Mouse (Mus musculus) layer of hippocampus, adult 9-11 months (tissue): ENCODE data around the gene St8sia1.

Experiments used
- DNase-seq: peaks from one replicate; pipeline ENCODE4 v3.0.0; 2022

St8sia1 gene

DNA sequence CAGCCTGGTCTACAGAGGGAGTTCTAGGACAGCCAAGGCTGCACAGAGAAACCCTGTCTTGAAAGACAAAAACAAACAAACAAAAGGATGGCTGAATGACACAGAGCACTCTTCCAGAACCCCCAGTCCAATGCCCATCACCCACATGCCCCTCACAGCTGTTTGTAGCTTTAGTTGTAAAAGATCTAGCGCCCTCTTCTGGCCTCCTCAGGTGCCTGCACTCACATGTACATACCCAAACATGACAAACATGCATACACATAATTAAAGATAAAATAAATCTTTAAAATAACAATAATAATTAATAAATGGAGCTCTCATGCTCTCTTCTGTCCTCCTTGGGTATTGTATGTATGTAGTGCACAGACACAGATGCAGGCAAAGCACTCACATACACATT is 13.0 kb upstream of the St8sia1 start:
- DNase-seq = no peak

DNA sequence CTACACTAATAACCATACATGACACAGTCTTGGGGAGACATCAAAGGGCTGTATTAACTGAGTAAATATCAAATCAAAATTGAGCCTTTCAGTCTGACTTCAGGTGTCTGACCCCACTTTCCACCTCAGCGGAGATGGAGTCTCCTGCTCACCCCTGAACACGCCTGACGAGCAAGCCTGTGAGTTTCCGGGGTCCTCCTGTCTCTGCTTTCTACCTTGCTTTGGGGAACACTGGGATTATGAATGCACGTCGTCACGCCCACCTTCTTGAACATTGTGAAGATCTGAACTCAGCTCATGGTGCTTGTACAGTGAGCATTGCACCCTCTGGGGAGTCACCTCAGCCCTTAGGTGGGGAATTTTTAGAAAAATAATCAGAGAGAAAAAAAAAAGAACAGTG is 9.0 kb upstream of the St8sia1 start:
- DNase-seq = no peak

DNA sequence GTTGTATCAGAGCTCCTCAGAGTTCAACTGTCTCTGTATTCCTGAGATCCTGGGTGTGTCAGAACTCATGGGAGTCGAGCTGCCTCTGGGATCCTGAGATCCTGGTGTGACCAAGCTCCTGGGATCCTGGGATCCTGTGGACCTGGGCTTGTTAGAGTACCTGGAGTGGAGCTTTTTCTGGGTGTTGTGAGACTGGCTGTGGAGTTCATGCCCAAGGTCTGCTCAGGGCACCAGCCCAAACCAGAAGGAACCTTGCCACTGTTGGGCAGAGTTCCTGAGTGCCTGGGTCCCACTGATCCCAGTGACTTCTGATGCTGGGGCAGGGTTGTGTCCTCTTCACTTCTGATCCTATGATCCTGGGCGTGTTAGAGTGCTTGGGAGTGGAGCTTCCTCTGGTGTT is 8.0 kb upstream of the St8sia1 start:
- DNase-seq = no peak

DNA sequence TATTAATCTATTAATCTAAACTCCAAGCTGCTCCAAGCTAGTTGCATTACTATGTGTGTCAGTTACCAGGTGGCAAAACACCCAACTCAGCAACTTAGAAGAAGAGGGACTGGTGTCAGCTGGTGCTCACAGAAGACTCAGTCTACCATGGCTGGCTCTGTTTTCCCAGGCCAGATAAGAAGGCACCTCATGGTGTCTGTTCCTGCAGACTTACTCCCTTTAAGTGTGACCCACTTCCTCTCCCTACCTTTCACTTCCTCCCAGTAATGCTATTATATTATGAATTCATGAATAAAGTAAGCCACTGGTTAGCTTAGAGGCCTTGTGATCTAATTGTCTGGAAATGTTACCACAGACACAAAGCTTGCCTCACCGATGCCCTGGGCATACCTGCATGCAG is 3.2 kb upstream of the St8sia1 start:
- DNase-seq = no peak

DNA sequence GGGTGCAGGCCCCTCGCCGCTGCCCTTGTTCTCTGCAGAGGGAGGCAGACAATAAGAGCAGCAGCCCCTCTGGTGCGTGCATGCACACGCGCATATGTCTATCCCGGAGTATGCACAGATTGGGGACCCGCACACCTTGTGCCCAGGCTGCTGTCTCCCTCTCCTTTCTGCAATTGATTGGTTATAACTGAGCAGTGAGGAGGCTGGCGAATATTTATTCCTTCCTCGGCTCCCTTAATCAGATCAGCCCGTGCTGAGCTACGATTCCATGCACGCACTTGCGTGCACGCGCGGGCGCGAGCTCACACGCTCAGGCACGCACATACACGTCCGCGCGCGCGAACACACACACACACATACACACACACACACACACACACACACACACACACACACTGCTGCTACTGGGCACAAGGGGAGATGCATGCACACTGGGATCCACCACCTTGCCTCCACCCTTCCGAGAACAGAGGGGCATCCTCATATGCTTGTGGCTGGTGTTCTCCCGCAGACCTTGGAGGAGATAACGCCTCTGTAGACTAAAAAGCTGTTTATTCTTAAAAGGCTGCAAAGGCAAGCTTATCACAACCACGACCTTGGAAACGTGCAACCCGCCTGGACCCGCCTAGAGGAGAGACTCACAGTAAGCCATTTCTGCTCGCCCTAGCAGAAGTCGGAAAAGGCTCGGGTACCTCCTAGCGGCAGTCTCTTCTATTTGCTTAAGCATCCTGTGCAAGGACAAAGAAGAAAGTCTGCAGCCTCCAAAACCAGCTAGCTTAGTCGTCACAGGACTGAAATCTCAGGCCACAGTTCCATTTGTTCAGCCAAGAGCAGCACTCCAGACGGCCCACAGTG is 506 bp upstream of the St8sia1 start:
- DNase-seq = peak; percentile 91

DNA sequence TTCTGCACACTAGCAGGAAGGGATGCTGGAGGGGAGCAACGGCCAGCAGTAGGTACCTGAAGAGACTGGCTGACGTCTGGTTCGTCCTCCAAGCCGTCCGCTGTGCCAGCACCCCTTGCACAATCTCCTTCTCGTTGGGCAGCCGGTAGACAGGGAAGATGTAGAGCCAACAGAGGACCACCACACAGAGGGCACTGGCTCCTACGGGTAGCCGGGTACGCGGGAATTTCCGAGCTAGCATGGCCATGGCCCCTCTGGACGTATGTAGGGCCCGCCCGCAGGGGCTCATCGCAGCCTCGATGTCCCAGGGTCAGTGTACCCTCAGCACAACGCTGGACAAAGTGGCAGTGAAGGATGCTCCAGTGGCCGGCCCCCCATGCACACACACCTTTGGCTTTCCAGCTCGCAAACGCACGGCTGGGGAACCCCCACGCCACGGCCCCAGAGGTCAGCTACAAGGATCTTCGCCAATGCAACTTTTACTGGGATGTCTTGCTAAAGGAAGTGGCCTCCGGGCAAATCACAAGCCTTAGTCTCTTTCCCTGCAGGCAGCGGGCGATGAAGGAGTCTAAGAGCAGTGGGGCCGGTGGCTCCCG is 674 bp downstream of the St8sia1 start:
- no peak for DNase-seq

DNA sequence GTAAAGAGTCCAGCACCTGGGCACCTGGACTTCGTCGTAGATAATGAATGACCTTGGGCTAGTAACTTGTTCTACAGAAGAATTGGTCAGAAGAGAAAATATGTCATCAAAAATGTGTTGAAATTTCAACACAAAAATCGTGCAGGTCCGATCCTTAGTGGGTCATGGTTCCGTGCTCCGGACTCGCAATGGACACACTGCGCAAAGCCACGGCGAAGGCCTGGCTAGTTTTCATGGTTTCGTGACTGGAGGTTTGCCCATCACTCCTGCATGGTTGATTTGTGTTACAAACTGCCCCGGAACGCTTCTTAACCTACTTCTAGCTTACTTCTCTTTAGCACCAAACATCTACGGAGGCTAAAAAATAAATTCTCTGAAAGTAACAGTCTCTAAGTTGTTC is 1.4 kb downstream of the St8sia1 start:
- no peak for DNase-seq

DNA sequence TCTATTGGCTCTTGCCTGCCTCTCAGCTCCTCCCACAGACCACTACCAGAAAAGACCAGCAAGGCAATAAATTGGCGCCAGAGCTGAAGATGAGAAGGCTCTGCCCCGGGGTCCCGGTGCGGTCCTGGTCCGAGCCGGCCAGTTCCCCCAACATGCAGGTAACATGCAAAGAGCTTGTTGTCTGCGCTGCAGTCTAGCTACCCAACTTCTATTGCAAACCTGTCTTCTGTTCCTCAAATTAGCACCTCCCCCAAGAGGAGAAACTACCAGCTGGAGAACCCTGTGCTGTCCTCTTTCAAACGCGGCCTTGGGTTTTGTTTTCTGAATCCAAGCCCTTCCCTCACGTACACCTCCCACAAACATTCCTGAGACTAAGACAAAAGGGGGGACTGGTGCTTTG is 1.8 kb downstream of the St8sia1 start:
- DNase-seq = no peak

DNA sequence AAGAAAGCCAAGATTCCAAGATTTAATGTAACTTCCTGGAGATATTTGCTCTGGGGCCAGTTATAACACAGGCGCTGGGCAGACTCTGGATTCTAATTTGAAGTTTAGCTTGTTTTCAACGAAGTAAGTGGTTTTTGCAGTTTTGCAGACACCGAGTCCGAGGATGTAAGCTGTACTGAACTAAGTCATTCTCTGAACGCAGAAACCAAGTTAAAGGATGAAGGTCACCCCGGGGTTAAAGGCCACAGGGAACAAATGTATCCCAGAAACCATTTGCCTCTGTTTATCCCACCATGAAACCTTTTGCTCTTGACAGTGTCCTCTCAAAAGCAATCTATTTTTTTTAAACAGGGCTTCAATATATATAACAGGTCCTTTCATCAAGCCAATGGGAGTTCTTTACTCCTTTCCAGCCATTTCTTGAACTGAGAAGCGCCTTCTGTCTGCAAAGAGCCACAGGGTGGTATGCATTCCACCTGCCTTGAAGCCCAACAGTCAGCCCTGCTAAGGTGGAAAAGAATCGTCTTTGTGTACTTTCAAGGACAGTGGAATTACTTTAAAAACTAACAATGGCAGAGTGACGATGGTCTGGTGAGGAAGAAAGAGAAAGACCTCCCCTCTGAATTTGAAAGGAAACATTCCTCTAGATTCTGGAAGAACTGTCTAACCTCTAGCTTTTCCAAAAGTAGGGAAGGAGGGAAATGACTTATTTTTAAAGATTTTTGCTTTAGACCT is 2.4 kb downstream of the St8sia1 start:
- DNase-seq = no peak

DNA sequence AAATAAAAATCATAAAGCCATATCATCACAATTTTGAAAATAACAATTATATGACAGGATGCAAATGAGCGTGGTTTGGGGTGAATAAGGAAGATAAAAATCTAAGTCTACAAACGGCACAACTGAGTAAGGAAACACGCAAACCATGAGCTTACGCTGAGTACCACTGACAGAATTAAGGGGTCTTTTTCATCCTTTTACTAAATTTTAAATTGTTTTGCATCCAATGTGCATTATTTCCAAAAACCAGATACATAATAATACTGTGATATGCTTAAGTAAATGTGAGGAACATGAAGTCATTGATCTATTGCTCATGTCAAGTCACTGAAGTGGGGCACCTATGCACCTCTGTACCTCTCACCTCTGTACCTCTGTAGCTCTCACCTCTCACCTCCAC is 7.7 kb downstream of the St8sia1 start:
- DNase-seq = no peak

DNA sequence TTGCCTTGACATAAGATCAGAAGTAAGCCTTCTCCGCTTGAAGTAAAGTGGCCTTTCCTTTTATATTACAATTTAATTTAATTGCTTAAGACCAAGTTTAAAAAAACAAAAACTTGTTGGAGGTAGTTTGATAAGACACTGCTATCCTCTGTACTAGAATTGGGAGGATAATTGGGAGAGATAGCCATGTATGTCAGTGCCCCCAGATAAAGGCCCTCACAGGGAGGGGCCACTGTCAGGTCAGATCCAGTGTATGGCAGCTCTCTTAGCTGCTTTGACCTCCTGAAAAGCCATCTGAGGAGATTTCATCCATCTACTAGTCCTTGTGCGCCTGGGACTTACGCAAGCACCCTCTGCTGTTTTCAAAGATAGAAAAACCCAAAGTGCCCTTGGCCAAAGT is 9.0 kb downstream of the St8sia1 start:
- no peak for DNase-seq

DNA sequence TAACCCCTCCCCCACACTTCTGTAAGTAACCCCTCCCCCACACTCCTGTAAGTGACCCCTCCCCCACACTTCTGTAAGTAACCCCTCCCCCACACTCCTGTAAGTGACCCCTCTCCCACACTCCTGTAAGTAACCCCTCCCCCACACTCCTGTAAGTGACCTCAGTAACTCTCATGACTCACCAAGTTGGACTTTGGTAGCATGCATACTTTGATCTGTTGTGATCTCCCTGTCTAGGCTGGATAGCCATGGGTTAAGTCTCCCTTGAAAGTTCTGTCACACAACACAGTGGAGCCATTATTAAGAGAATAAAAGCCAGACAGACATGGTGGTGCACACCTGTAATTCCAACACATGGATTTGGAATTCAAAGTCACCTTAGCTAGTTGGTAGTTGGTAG is 11.1 kb downstream of the St8sia1 start:
- DNase-seq = no peak

DNA sequence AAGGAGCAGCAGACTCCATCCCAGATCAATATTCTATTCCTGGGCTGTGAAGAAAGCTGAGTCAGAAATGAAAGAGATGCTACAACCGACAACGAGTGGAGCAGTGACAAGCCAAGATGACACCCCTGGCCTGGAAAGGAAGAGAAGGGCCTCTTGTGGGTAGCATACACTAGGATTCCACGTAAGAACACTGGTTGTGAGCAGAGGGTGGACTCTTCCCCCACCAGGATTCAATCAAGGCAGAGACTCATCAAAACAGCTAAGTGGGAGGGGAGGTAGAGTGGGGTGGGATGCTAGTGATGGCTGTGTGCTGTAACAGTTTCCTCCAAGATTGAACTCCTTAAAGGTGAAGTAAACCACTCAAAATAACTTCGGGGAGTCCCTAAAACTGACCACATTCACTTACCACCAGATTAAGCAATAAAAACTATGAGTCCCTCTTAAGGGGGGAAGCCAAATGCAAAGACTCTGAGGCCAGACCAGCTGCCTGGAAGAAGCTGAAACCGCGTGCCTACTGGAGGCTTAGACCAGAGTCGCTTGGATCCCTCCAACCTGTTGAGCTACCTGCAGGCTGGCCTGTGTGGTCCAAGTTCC is 11.8 kb downstream of the St8sia1 start:
- DNase-seq = no peak

DNA sequence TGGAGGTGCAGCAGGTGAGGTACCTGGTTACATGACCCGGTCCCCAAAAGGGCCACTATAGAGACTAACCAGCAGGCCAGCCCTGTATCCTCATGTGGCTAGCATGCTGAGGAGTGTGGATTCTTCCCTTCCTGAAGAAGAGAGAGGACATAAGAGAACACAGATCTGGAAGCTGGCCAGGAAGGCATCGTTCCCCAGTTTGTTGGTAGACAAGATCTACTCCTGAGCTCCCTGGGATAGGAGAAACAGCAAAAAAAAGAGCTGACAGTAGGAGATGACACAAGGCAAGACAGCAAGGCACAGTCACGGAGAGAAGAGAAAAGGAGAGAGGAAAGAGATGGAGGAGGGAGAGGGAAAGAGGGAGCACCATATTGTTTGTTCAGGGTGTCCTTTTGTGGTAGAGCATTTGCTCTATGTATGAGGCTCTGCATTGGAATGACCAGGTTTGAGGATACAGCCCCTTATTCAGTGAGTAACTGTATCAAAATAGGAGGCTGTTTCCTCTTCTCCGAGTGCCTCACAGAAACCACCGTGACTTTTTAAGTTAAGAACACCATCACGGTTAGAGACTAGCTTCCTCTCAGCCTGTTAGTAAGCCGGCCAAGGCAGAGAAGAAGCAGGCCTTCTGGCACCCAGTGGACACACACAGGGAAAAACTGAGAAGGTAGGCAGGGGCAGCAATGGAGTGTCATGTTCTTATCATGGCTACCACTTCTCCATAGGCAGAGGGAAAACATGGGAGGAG is 12.5 kb downstream of the St8sia1 start:
- peak; percentile 29 for DNase-seq

DNA sequence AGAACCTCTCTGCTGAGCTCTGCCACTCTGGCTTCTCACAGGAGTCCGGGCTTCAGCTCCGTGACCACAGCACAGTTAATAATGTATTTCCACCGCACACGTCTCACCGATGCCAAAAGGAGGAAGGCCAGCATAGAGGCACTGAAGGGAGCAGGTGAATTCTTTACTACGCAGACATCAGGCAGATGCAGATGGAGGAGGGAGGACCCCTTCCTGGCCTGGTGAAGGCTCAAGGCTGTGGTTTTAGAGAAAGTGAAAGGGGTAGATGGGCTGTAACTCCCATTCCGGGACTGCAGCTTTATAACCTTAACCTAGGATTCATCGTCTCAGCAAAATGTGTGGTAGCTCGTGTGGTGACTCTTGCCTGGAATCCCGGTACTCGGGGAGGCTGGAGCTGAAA is 13.9 kb downstream of the St8sia1 start:
- DNase-seq = no peak

DNA sequence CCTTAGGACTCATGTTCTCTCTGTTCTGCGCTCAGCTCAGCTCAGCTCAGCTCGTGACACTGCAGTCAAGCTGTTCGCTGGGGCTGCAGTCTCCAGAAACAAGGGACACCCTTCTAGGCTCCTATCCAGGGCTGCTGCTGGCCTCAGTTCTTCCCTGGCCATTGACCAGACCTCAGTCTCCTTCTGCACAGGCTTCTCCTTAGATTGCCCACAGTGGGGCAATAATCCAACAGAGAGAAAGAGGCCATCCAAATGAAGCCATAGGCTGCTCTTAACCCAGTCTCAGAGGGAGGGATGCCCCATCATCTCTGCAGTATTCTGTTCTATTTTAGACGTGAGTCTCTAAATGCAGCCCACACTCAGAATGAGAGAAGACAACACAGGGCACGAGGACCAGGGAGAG is 15.3 kb downstream of the St8sia1 start:
- peak; percentile 54 for DNase-seq

DNA sequence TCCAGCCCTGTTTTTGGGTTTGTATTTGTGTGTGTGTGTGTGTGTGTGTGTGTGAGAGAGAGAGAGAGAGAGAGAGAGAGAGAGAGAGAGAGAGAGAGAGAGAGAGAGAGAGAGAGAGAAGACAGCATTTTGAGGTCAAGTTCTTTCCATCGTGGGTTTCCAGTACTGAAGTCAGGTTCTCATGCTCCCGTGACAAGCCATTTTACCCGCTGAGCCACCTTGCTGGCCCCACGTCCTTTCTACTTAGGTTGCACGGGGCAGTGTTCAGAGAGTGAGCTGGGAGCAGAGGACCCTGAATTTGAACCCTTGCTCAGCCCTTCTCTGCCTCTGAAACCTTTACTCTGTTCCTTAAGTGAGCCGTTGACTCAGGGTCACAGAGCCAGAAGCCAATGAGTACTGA is 17.2 kb downstream of the St8sia1 start:
- DNase-seq = no peak

DNA sequence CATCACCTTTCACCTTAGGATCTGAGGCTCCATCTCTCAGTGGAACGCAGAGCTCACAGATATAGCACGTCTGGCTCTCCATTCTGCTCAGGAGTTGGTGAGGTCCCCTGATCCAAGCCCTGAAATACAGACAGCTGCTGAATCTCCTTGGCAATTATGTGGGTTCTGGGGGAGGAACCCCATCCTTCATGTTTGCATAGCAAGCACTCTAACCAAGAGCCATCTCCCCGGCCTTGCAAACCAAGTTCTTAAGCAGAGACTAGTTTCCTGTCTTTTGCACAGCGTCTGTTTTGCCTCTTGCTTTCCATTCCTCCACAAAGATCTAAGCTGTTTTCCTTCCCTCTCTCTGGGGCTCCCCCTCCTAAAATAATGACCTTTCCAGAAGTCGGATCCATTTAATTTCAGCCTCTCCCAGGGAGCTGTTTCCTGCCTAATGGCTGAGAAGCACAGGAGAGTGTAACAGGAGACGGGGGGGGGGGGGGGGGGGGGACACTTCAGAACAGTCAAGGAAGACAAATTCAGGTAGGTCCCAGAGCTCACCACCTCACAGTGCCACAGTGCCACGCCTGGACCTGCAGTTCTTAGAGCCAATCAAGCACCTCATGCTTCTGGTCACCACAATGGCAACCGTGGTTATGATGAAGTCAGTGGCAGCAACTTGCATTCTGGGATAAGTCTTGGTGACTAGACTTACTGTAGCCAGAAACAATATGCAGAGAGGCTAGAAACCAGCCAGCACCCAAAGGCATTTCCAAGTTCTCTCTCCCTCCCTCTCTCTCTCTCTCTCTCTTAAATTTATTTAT is 18.0 kb downstream of the St8sia1 start:
- no peak for DNase-seq

DNA sequence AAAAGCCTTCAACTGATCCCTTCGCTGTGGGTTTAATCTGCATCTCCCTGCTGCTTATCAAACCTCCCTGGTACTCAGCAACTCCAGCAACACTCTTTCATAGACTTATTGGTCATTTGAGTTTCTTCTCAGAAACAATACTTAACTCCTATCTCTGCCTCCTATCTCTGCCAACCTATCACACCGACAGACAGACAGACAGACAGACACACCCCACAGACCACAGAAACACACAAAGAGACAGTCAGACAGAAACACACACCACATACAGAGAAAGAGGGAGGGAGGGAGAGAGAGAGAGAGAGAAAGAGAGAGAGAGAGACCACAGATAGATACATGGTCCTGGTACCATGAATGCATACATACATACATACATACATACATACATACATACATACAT is 18.8 kb downstream of the St8sia1 start:
- no peak for DNase-seq

DNA sequence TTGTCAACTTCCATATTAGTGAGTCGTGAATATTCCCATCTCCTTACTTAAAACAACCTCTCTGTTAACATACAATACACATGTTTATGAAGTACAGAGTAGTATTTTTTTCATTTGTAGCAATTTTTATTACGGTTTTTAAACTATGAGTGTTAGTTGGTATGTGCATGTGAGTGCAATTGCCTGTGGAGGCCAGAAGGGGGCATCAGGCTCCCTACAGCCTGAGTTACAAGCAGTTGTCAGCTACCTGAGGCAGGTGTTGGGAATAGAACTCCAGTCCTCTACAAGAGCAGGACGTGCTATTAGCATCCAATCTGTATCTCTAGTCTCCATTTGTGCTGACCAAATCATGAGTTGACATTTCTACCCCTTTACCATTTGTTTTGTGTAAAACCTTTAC is 19.8 kb downstream of the St8sia1 start:
- no peak for DNase-seq

DNA sequence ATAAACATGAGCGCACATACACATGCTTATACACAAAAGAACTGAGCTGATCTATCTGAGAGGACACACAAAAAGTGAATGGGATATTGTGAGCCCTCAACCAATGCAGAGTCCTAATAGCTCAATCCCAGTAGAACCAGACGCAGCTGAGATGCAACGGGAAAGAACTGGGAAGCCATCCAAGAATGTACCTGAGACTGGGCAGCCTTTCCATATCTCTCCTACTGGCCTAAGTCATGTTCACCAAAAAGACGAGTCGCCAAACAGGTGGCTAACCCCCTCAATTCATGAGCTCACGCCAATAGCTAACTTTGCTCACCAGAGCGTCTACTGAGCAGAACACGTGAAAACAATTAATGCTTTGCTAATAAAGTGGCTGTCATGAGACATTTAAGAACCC is 20.8 kb downstream of the St8sia1 start:
- DNase-seq = no peak
